ENCODE assay signal across 26 mouse cellular contexts in the genomic region with DNA sequence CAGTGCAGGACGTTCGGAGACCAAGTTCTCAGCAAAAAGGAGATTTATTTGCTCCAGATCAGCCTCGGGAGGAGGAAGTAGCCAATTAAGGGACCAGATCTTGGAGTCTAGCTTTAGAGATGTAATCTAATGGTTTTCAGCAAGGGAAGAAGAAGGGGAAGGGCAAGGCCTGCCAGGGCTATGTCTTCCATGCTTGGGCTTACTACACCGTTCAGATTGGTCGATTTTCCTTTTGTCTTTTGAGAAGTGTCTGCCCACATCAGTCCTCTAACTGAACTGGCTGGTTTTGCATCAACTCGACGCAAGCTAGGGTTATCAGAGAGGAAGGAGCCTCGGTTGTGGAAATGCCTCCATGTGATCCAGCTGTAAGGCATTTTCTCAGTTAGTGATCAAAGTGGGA. TPM values are rescaled to one million over a fixed set of nuclear protein-coding genes. Genes with fewer than 3 reads are reported as not detected.
DNase-seq lines count a peak whose midpoint lies in the region; ATAC-seq lines count a peak whose summit lies in the region.
"Had no signal": no experiment of that assay in that cellular context is flagged by ENCODE, and none has a peak within 500 bp of the region (broad histone marks: within the 10 kb centered on the region; RNA-seq: fewer than 3 reads in every experiment).

No protein-coding gene starts in this region.

- no peak overlapping the region for H3K4me2 ChIP-seq in forebrain, embryonic 11.5 days (ENCODE audit: low read depth, low read length, severe bottlenecking)
- H3K4me2 ChIP-seq in forebrain, embryonic 14.5 days (ENCODE audit: low read length), result no peak overlapping the region
- H3K4me2 ChIP-seq in midbrain, embryonic 11.5 days, result no peak overlapping the region
- H3K4me2 ChIP-seq in midbrain, embryonic 16.5 days (ENCODE audit: low read length), result no peak overlapping the region

- no peaks in the 10 kb centered on the region for H3K4me1 ChIP-seq in forebrain, embryonic 11.5 days (replicated peaks; ENCODE audit: control insufficient read depth, insufficient read depth, low read length)
- no peaks in the 10 kb centered on the region for H3K4me1 ChIP-seq in forebrain, embryonic 14.5 days (ENCODE audit: control insufficient read depth, insufficient read depth, low read length)
- H3K4me1 ChIP-seq in heart, embryonic 10.5 days, result no peaks in the 10 kb centered on the region
- no peaks in the 10 kb centered on the region for H3K4me1 ChIP-seq in midbrain, embryonic 11.5 days (ENCODE audit: control insufficient read depth, insufficient read depth, low read length)
- H3K4me1 ChIP-seq in midbrain, embryonic 16.5 days (ENCODE audit: control insufficient read depth, insufficient read depth, low read length), result peaks cover under 1% of the 10 kb centered on the region; the same call in 1 of the 2 replicates

- H3K9me3 ChIP-seq in forebrain, embryonic 11.5 days (ENCODE audit: control insufficient read depth, low read length), result no peaks in the 10 kb centered on the region
- H3K9me3 ChIP-seq in forebrain, embryonic 14.5 days (replicated peaks; ENCODE audit: control insufficient read depth, low read length), result no peaks in the 10 kb centered on the region
- H3K9me3 ChIP-seq in heart, embryonic 10.5 days, result no peaks in the 10 kb centered on the region
- H3K9me3 ChIP-seq in midbrain, embryonic 11.5 days (ENCODE audit: control insufficient read depth, low read length), result no peaks in the 10 kb centered on the region
- H3K9me3 ChIP-seq in midbrain, embryonic 16.5 days (replicated peaks; ENCODE audit: control insufficient read depth, low read length, poor library complexity, severe bottlenecking), result no peaks in the 10 kb centered on the region

- H3K36me3 ChIP-seq in forebrain, embryonic 11.5 days (ENCODE audit: control insufficient read depth, insufficient read depth, low read length), result no peaks in the 10 kb centered on the region
- no peaks in the 10 kb centered on the region for H3K36me3 ChIP-seq in forebrain, embryonic 14.5 days (ENCODE audit: control insufficient read depth, insufficient read depth, low read length)
- H3K36me3 ChIP-seq in heart, embryonic 10.5 days, result no peaks in the 10 kb centered on the region
- H3K36me3 ChIP-seq in midbrain, embryonic 11.5 days (ENCODE audit: control insufficient read depth, insufficient read depth, low read length), result no peaks in the 10 kb centered on the region
- no peaks in the 10 kb centered on the region for H3K36me3 ChIP-seq in midbrain, embryonic 16.5 days (ENCODE audit: control insufficient read depth, insufficient read depth, low read length)
- H3K36me3 ChIP-seq: G1E had no signal

- intact Hi-C loops in heart, postnatal 25 days (cut with DNase I), result no loop called here

- no peak for ATAC-seq in forebrain, embryonic 11.5 days (replicated peaks; ENCODE audit: low FRiP score)
- no peak for ATAC-seq in forebrain, embryonic 14.5 days
- ATAC-seq in midbrain, embryonic 11.5 days (ENCODE audit: low FRiP score), result no peak
- ATAC-seq in midbrain, embryonic 16.5 days, result no peak
- ATAC-seq: activated CD4-positive, CD25-positive, alpha-beta regulatory T cell, adult 4 months; CD4-positive, CD25-positive, alpha-beta regulatory T cell, adult 4 months; Patski had no signal

- no peak overlapping the region for H3K27ac ChIP-seq in forebrain, embryonic 11.5 days (ENCODE audit: low read depth, low read length)
- no peak overlapping the region for H3K27ac ChIP-seq in forebrain, embryonic 14.5 days (ENCODE audit: low read depth, low read length)
- no peak overlapping the region for H3K27ac ChIP-seq in heart, embryonic 10.5 days
- H3K27ac ChIP-seq in midbrain, embryonic 11.5 days (ENCODE audit: low read depth, low read length), result no peak overlapping the region
- H3K27ac ChIP-seq in midbrain, embryonic 16.5 days (ENCODE audit: low read length), result no peak overlapping the region

- no peak overlapping the region for H3K4me3 ChIP-seq in forebrain, embryonic 11.5 days (ENCODE audit: low read depth, low read length)
- no peak overlapping the region for H3K4me3 ChIP-seq in forebrain, embryonic 14.5 days (ENCODE audit: low read depth, low read length)
- no peak overlapping the region for H3K4me3 ChIP-seq in heart, embryonic 10.5 days
- H3K4me3 ChIP-seq in midbrain, embryonic 11.5 days (ENCODE audit: low read depth, low read length), result no peak overlapping the region
- no peak overlapping the region for H3K4me3 ChIP-seq in midbrain, embryonic 16.5 days (ENCODE audit: low read depth, low read length)

- 85% methylated on average over 8 of the region's 8 CpGs for WGBS in forebrain, embryonic 11.5 days
- 88% methylated on average over 8 of the region's 8 CpGs for WGBS in forebrain, embryonic 14.5 days
- 71% methylated on average over 8 of the region's 8 CpGs for WGBS in heart, embryonic 10.5 days
- 84% methylated on average over 8 of the region's 8 CpGs for WGBS in midbrain, embryonic 11.5 days
- WGBS in midbrain, embryonic 16.5 days, result 87% methylated on average over 8 of the region's 8 CpGs

- H3K27me3 ChIP-seq in forebrain, embryonic 11.5 days (ENCODE audit: control insufficient read depth, insufficient read depth, low read length), result no peaks in the 10 kb centered on the region
- no peaks in the 10 kb centered on the region for H3K27me3 ChIP-seq in forebrain, embryonic 14.5 days (replicated peaks; ENCODE audit: control insufficient read depth, insufficient read depth, low read length)
- no peaks in the 10 kb centered on the region for H3K27me3 ChIP-seq in heart, embryonic 10.5 days (ENCODE audit: insufficient read depth, poor library complexity, severe bottlenecking)
- H3K27me3 ChIP-seq in midbrain, embryonic 11.5 days (ENCODE audit: control insufficient read depth, insufficient read depth, low read length), result no peaks in the 10 kb centered on the region
- H3K27me3 ChIP-seq in midbrain, embryonic 16.5 days (ENCODE audit: control insufficient read depth, insufficient read depth, low read depth, low read length), result no peaks in the 10 kb centered on the region

- H3K9ac ChIP-seq in forebrain, embryonic 11.5 days (ENCODE audit: low read length), result no peak overlapping the region
- H3K9ac ChIP-seq in forebrain, embryonic 14.5 days (ENCODE audit: low read length), result no peak overlapping the region
- no peak overlapping the region for H3K9ac ChIP-seq in midbrain, embryonic 11.5 days (ENCODE audit: low read length)
- no peak overlapping the region for H3K9ac ChIP-seq in midbrain, embryonic 16.5 days (ENCODE audit: low read depth, low read length)

- DNase-seq in forebrain, embryonic 11.5 days (ENCODE audit: low spot score), result peak; percentile 37
- DNase-seq in forebrain, embryonic 14.5 days (ENCODE audit: low spot score), result no peak
- peak; percentile 77 for DNase-seq in heart, adult 11 months
- DNase-seq in heart, postnatal 4 days, result no peak
- peak; percentile 55 for DNase-seq in heart, embryonic 10.5 days (ENCODE audit: low spot score)
- DNase-seq in heart, postnatal 25 days (ENCODE audit: low spot score), result no peak
- peak; percentile 70 for DNase-seq in midbrain, embryonic 11.5 days (ENCODE audit: low spot score, missing footprints)
- DNase-seq: adrenal gland, adult 2 months; adrenal gland, adult 8-10 months; adrenal gland, postnatal 10 days; adrenal gland, postnatal 14 days; adrenal gland, postnatal 25 days; adrenal gland, postnatal 36 days; B cell, adult 2 months; cerebellum, adult 11 months; cerebellum, adult 11-12 months had no signal

RNA-seq across cellular contexts. Expression of gene 1700012B07Rik, which starts 37.7 kb away (rescaled TPM):
- not detected in 2 replicates for polyA plus RNA-seq in forebrain, embryonic 11.5 days (2014; fragmentation: Nextera tagmentation; extraction: Ambion mirVana)
- not detected in 2 replicates for polyA plus RNA-seq in forebrain, embryonic 14.5 days (2014; fragmentation: Nextera tagmentation; extraction: Ambion mirVana)
- not detected for total RNA-seq in heart, postnatal 4 days (2021)
- polyA plus RNA-seq in heart, embryonic 10.5 days (2016; fragmentation: Nextera tagmentation; extraction: Ambion mirVana), result not detected in 2 replicates
- total RNA-seq in heart, postnatal 25 days (2021), result not detected
- polyA plus RNA-seq in midbrain, embryonic 11.5 days (2014; fragmentation: Nextera tagmentation; extraction: Ambion mirVana), result not detected in 2 replicates
- polyA plus RNA-seq in midbrain, embryonic 16.5 days (2015; fragmentation: Nextera tagmentation; extraction: Ambion mirVana), result not detected in 2 replicates
- total RNA-seq: adrenal gland, adult 18-20 months; adrenal gland, adult 2 months; adrenal gland, adult 8-10 months; adrenal gland, postnatal 10 days; adrenal gland, postnatal 14 days; adrenal gland, postnatal 25 days; adrenal gland, postnatal 36 days; adrenal gland, postnatal 4 days; CH12.LX; ES-E14; MEL had no signal
- polyA plus RNA-seq: adrenal gland, adult 2 months; G1E; Patski had no signal

Comparison
In these comparisons a context has a peak if more than half of its experiments do, and no peak if none do; other contexts are left out.
1. DNase-seq: peak in forebrain, embryonic 11.5 days (single experiment), heart, adult 11 months (single experiment), heart, embryonic 10.5 days (single experiment) and midbrain, embryonic 11.5 days (single experiment); none in forebrain, embryonic 14.5 days (single experiment), heart, postnatal 4 days (single experiment) and heart, postnatal 25 days (single experiment).